Mouse (Mus musculus) telencephalon, adult 2 months (tissue): Measurements from ENCODE around the gene Arhgef3.

Experiments
- DNase-seq: peaks from one replicate; pipeline ENCODE4 v3.0.0-alpha.2; 2011; ENCODE audit warnings: low read depth, low spot score

Arhgef3 gene

DNA sequence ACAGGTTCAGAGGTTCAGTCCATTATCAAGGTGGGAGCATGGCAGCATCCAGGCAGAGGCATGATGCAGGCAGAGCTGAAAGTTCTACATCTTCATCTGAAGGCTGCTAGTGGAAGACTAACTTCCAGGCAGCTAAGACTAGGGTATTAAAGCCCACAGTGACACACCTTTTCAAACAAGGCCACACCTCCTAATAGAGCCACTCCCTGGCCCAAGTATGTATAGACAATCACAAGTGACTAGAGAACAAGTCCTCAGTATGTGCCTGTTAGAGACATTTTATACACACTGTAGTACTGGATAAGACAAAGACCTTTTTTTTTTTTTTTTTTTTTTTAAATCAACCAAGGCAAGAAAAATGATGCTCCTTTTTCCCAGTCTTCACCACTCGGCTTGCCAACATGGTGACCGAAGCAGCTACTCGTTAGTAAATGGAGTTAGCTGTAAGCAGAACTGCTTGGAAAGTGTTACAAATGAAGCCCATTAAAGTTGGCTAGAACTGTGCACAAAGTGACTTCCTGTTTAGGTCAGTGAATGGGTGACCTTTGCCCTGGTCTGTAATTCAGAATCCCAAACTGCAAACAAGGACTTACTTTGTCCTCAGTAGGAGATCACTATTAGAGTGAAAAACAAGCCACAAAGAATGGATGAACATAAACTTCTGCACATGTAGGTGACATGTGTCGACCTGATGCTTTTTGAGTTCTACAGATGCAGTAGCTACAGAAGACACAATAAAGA is 229.7 kb downstream of the Arhgef3 start:
- DNase-seq, result no peak

DNA sequence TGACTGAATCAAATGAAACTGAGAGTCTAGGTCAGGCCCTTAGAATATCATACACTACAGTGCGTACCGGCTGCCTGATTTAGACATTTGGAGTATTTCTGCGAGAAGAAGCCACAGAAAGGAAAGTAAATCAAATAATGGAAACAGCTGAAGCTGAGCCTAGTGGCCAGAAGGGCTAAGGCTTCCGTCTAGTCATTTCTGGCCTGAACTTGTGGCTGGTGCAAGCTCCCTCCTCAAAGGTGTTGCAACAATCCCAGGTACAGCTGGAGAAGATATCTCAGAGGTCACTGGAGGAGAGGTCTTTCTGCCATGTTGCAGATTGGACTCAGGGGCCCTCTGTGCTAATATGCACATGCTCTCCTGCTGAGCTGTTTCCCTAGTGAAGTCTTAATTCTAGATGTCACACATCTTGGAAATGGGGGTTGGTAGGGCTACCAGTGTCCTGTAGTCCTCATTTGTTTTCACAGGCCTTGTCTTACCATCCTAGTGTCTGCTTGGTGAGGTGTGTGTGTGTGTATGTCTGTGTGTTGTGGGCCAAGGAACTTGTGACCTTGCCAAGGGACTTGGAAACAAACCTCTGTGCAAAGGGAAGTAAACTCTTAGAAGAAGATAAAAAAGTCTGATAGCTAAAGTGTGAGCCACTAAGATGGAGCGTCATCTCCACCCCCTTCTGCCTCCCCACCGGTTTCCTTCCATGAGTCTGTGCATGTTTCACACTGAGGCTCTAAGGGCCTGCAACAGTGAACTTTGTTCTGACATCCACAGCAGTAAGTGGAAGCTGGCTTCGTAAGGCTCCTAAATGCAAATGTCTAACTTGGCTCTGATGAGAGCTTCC is 230.6 kb downstream of the Arhgef3 start:
- DNase-seq, result no peak

- no peak for DNase-seq
These were observed 232.5 kb downstream of the Arhgef3 start for GRCm38 (mm10) chr14:27347224-27347623.

DNA sequence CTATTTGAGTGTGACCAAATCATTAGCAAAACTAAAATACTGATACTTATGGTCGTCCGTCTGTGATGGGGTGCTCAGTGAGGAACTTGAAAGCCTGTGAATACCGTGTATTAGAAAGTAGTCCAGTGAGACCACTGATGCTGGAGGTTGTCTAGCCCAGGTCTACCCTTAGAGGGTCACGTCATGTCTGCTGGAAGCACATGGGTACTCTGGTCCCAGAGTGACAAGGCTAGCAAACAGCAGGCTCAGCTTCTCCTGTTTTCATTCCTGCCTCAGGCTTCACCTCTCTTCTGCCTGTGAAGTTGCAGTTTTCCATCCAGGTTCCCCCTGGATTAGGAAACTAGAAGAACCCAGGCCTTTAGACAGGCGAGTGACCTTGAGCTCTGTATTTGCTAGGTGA is 233.0 kb downstream of the Arhgef3 start:
- no peak for DNase-seq

DNA sequence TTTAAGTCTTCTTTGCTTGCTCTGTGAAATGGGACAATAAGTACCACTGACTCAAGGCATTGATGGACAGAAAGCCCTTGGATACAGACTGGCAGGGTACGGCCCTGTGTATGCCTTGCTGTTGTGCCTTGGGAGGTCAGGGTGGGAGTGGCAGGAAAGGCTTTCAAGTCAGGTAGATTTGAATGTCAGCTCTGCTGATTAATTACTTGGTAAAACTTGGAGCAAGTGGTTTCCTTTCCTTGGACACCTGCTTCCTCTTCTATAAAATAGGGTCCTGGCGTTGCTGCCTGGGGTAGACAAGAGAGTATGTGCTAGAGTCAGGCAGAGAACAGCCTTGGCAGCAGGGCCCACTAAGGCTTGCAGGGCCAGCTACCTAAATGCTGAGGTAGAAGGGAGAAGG is 233.4 kb downstream of the Arhgef3 start:
- DNase-seq, result no peak

DNA sequence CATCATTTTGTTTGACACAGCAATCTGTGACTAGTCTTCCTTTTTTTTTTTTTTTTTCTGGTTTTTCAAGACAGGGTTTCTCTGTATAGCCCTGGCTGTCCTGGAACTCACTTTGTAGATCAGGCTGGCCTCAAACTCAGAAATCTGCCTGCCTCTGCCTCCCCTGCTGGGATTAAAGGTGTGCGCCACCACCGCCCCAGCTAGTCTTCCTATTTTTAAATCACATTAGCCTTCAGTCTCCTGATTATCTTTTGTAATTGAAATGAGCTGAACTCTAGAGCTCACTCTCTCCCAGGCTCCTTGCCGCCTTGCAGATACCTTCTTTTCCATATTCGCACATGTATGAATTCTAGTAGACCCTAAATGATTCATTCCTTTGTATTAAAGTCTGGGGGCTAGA is 234.0 kb downstream of the Arhgef3 start:
- DNase-seq, result no peak

- DNase-seq, result no peak
These were observed 234.4 kb downstream of the Arhgef3 start for GRCm38 (mm10) chr14:27349120-27349519.

- no peak for DNase-seq
These were observed 235.4 kb downstream of the Arhgef3 start for GRCm38 (mm10) chr14:27349828-27350729.

GRCm38 (mm10) chr14:27351051-27351475 is 236.4 kb downstream of the Arhgef3 start:
- DNase-seq, result no peak

GRCm38 (mm10) chr14:27351476-27352079 is 236.9 kb downstream of the Arhgef3 start:
- DNase-seq, result no peak

DNA sequence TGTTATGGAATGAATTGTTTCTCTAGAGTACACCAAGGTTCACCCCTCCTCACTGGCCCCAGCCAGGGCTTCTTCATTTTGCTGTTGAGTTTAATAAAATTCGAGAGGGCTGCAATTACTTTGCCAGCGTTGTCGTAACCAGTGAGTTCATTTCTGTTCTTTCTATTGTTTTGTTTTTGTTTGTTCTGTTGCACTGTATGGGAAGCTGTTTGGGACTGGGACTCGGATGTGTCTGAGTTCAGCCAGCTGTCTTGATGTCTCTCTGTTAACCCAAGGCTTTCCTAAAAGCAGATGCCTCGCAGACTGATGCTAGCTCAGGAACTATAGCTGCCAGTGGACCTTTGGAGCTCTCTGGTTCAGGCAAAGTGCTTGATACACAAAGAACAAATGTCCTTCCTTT is 237.8 kb downstream of the Arhgef3 start:
- no peak for DNase-seq

GRCm38 (mm10) chr14:27355151-27355550 is 240.5 kb downstream of the Arhgef3 start:
- DNase-seq, result no peak

DNA sequence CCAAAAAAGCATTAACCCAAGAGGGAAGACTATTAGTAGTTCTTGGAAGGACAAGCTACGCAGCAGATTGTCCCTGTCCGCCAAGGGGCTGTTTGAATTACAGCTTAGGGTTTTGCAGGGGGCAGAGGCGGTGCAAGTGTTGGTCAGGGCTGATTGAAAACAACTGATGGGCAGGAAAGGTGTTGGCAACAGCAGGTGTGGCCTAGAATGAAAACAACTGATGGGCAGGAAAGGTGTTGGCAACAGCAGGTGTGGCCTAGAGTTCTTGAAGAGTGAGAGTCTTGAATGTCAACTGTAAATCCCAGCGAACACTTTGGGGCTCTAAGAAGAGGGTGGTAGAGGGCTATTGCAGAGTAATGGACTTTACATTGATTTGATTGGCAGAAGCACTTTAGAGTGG is 241.2 kb downstream of the Arhgef3 start:
- DNase-seq, result no peak

- DNase-seq, result no peak
These were observed 242.4 kb downstream of the Arhgef3 start for GRCm38 (mm10) chr14:27357139-27357538.

GRCm38 (mm10) chr14:27358202-27358601 is 243.5 kb downstream of the Arhgef3 start:
- no peak for DNase-seq

- DNase-seq, result no peak
These were observed 246.2 kb downstream of the Arhgef3 start for GRCm38 (mm10) chr14:27360849-27361248.

- DNase-seq, result no peak
These were observed 246.8 kb downstream of the Arhgef3 start for GRCm38 (mm10) chr14:27361514-27361913.

DNA sequence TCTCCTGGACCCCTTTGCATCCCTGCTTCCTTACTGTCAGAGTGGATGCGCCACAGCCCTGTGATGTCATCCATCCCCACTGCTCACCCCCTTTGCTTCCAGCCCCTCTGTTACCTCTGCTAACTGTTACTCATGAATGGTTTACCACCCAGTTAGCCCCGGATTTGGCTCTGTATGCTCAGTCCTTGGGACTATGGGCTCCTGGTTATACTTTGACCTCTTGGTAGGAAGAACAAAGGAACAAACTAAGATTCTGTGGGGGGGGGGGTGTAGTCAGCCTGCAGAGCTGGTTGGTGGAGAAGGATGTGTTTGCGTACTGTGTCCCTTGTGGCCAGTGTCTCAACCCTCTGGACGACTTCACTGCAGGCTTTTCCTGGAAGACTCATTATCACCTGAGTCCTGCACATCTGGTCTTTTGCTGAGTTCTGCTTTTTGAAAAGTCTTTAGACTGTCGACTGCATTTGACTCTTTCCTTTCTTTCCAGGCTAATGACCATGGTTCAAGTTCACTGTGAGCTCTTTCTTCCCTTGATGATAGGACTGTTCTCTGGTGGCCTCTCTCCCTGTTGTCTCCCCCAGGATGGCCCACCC is 250.1 kb downstream of the Arhgef3 start:
- no peak for DNase-seq

GRCm38 (mm10) chr14:27367117-27367711 is 252.5 kb downstream of the Arhgef3 start:
- DNase-seq, result no peak

DNA sequence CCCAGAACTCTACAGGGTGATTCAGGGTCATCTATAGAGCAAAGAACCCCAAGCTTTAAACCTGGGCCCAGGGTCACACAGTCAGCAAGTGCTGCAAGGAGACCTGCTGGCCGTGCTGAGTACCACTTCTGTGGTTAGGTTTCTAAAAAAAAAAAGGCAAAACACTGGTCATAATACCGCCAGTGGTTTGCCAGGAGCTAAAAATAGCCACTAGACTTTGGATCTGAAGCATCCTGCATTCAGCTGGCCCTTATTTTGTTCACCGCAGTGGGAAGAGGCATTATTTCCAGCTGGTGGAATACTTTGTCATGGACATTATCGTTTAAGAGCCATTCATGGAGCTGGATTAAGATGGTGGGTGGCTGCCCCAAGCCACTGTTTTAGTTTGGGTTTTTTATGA is 253.9 kb downstream of the Arhgef3 start:
- no peak for DNase-seq

DNA sequence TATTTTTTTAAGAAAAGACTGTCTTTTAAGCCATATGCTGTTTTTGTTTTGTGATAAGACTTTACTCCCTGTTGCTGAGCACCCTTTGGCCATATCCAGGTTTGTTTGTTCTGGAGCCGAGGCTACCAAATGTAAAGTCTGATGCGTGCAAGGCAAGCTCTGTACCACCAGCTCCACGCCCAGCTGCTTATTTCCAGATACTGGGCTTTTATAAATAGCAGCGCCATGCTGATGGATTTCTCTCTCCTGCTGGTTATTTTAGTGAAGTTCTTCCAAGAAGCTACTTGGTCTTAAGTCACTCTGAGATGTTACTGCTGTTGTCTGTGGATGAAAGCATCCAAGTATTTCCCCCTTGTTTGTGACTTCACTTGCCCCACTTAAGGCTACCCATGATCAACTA is 254.8 kb downstream of the Arhgef3 start:
- DNase-seq, result no peak
